Mouse (Mus musculus) v-Abl transformed pro-B cells (cell line): ENCODE results near the gene 6430548M08Rik.

Experiments
- in situ Hi-C, 2 experiments: fragments of 400-800 bp; cut with MboI; formaldehyde crosslinking; loops; one replicate each; pipeline ENCODE4 v1.15.1; 2025; ENCODE audit not compliant: unreplicated experiment in 2 of 2

Gene 6430548M08Rik

GRCm38 (mm10) chr8:120136618-120137017 is 22.7 kb downstream of the 6430548M08Rik start:
- in situ Hi-C loops: no loop called here

- in situ Hi-C loops: no loop called here
Measured at GRCm38 (mm10) chr8:120138958-120139357, 25.0 kb downstream of the 6430548M08Rik start.

GRCm38 (mm10) chr8:120140769-120141168 is 26.8 kb downstream of the 6430548M08Rik start:
- in situ Hi-C loops: no loop called here

- in situ Hi-C loops: no loop called here
Measured at GRCm38 (mm10) chr8:120143911-120144651, 30.1 kb downstream of the 6430548M08Rik start.

GRCm38 (mm10) chr8:120144652-120145301 is 30.8 kb downstream of the 6430548M08Rik start:
- in situ Hi-C loops: no loop called here

GRCm38 (mm10) chr8:120146051-120146450 is 32.1 kb downstream of the 6430548M08Rik start:
- in situ Hi-C loops: no loop called here

GRCm38 (mm10) chr8:120150028-120150427 is 36.1 kb downstream of the 6430548M08Rik start:
- in situ Hi-C loops: no loop called here

GRCm38 (mm10) chr8:120151151-120151550 is 37.2 kb downstream of the 6430548M08Rik start:
- in situ Hi-C loops: no loop called here

GRCm38 (mm10) chr8:120152636-120153035 is 38.7 kb downstream of the 6430548M08Rik start:
- in situ Hi-C loops: no loop called here

- in situ Hi-C loops: no loop called here
Measured at GRCm38 (mm10) chr8:120160366-120160765, 46.4 kb downstream of the 6430548M08Rik start.

- in situ Hi-C loops: no loop called here
Measured at GRCm38 (mm10) chr8:120161658-120162403, 47.9 kb downstream of the 6430548M08Rik start.

GRCm38 (mm10) chr8:120162404-120162752 is 48.4 kb downstream of the 6430548M08Rik start:
- in situ Hi-C loops: no loop called here

- in situ Hi-C loops: no loop called here
Measured at GRCm38 (mm10) chr8:120163376-120163775, 49.4 kb downstream of the 6430548M08Rik start.

GRCm38 (mm10) chr8:120164026-120164425 is 50.1 kb downstream of the 6430548M08Rik start:
- in situ Hi-C loops: no loop called here

- in situ Hi-C loops: no loop called here
Measured at GRCm38 (mm10) chr8:120167136-120167535, 53.2 kb downstream of the 6430548M08Rik start.

GRCm38 (mm10) chr8:120167821-120168220 is 53.9 kb downstream of the 6430548M08Rik start:
- in situ Hi-C loops: no loop called here

GRCm38 (mm10) chr8:120169119-120169518 is 55.2 kb downstream of the 6430548M08Rik start:
- in situ Hi-C loops: no loop called here

- in situ Hi-C loops: loop anchor here (5.0 to 10.0 kb wide), 2 partner anchors 226 to 228 kb away; no protein-coding TSS in a partner anchor
Measured at GRCm38 (mm10) chr8:120173195-120173594, 59.2 kb downstream of the 6430548M08Rik start.

- in situ Hi-C loops: loop anchor here (5.0 to 10.0 kb wide), 2 partner anchors 227 to 230 kb away; no protein-coding TSS in a partner anchor
Measured at GRCm38 (mm10) chr8:120174606-120175005, 60.7 kb downstream of the 6430548M08Rik start.

- in situ Hi-C loops: loop anchor here in 1 of 2 experiments (10.0 kb wide), 1 partner anchor 232 kb away; no protein-coding TSS in a partner anchor
Measured at GRCm38 (mm10) chr8:120176605-120177004, 62.7 kb downstream of the 6430548M08Rik start.
